Mouse (Mus musculus) T-helper 17 cell (primary cell): ENCODE results near the gene Dnah3.

Experiments used
- in situ Hi-C, 2 experiments: fragments of 300-600 bp; cut with MboI, MseI; formaldehyde crosslinking; loops; 1 replicate in 1 of 2; 2 replicates in 1 of 2; pipeline ENCODE4 v1.15.1; 2025; ENCODE audit warnings: high pct_unique_total_duplicates in 2 of 2

Dnah3 gene

GRCm38 (mm10) chr7:120095180-120095579 lies at the start of gene Dnah3:
Gene Dnah3 (minus strand): TSS chr7:120095280.
- in situ Hi-C loops = no loop called here

GRCm38 (mm10) chr7:120142743-120143142 lies 47.7 kb upstream of the Dnah3 start:
- in situ Hi-C loops = loop anchor here in 1 of 2 experiments (5.0 kb wide), 1 partner anchor 65 kb away; no protein-coding TSS in a partner anchor

GRCm38 (mm10) chr7:120128951-120129350 lies 33.9 kb upstream of the Dnah3 start:
- in situ Hi-C loops = no loop called here

- in situ Hi-C loops = no loop called here
Measured at GRCm38 (mm10) chr7:120127686-120128059, 32.6 kb upstream of the Dnah3 start.

GRCm38 (mm10) chr7:120126976-120127685 lies 32.1 kb upstream of the Dnah3 start:
- in situ Hi-C loops = no loop called here

GRCm38 (mm10) chr7:120124844-120125243 lies 29.8 kb upstream of the Dnah3 start:
- in situ Hi-C loops = loop anchor here in 1 of 2 experiments (25.0 kb wide), 1 partner anchor 637 kb away; no protein-coding TSS in a partner anchor

GRCm38 (mm10) chr7:120123776-120124175 lies 28.7 kb upstream of the Dnah3 start:
- in situ Hi-C loops = loop anchor here in 1 of 2 experiments (25.0 kb wide), 1 partner anchor 639 kb away; no protein-coding TSS in a partner anchor

- in situ Hi-C loops = loop anchor here in 1 of 2 experiments (25.0 kb wide), 1 partner anchor 645 kb away; no protein-coding TSS in a partner anchor
Measured at GRCm38 (mm10) chr7:120117529-120117928, 22.4 kb upstream of the Dnah3 start.

- in situ Hi-C loops = loop anchor here in 1 of 2 experiments (25.0 kb wide), 1 partner anchor 645 kb away; no protein-coding TSS in a partner anchor
Measured at GRCm38 (mm10) chr7:120116976-120117375, 21.9 kb upstream of the Dnah3 start.

- in situ Hi-C loops = loop anchor here (10.0 to 25.0 kb wide), 3 partner anchors 255 to 775 kb away; no protein-coding TSS in a partner anchor
Measured at GRCm38 (mm10) chr7:120109676-120110075, 14.6 kb upstream of the Dnah3 start.

- in situ Hi-C loops = loop anchor here (10.0 to 25.0 kb wide), 3 partner anchors 252 to 778 kb away; no protein-coding TSS in a partner anchor
Measured at GRCm38 (mm10) chr7:120106356-120106755, 11.3 kb upstream of the Dnah3 start.

GRCm38 (mm10) chr7:120104975-120105374 lies 9.9 kb upstream of the Dnah3 start:
- in situ Hi-C loops = loop anchor here (10.0 to 25.0 kb wide), 3 partner anchors 250 to 780 kb away; no protein-coding TSS in a partner anchor

GRCm38 (mm10) chr7:120103019-120103567 lies 8.0 kb upstream of the Dnah3 start:
- in situ Hi-C loops = loop anchor here (10.0 to 25.0 kb wide), 3 partner anchors 248 to 782 kb away; no protein-coding TSS in a partner anchor

GRCm38 (mm10) chr7:120102164-120102972 lies 7.3 kb upstream of the Dnah3 start, which contains the start of gene Tmem159:
Gene Tmem159 (plus strand): TSS chr7:120102353.
- in situ Hi-C loops = loop anchor here (10.0 to 25.0 kb wide), 3 partner anchors 248 to 782 kb away; no protein-coding TSS in a partner anchor

GRCm38 (mm10) chr7:120098403-120098802 lies 3.3 kb upstream of the Dnah3 start:
- in situ Hi-C loops = no loop called here

- in situ Hi-C loops = no loop called here
Measured at GRCm38 (mm10) chr7:120097845-120098244, 2.8 kb upstream of the Dnah3 start.

- in situ Hi-C loops = no loop called here
Measured at GRCm38 (mm10) chr7:120094216-120094615, 864 bp downstream of the Dnah3 start.

- in situ Hi-C loops = no loop called here
Measured at GRCm38 (mm10) chr7:120093033-120093432, 2.0 kb downstream of the Dnah3 start.

GRCm38 (mm10) chr7:120080177-120080576 lies 14.9 kb downstream of the Dnah3 start:
- in situ Hi-C loops = no loop called here

- in situ Hi-C loops = no loop called here
Measured at GRCm38 (mm10) chr7:120069164-120069563, 25.9 kb downstream of the Dnah3 start.

GRCm38 (mm10) chr7:120068114-120068513 lies 27.0 kb downstream of the Dnah3 start:
- in situ Hi-C loops = no loop called here
